In the genomic region with DNA sequence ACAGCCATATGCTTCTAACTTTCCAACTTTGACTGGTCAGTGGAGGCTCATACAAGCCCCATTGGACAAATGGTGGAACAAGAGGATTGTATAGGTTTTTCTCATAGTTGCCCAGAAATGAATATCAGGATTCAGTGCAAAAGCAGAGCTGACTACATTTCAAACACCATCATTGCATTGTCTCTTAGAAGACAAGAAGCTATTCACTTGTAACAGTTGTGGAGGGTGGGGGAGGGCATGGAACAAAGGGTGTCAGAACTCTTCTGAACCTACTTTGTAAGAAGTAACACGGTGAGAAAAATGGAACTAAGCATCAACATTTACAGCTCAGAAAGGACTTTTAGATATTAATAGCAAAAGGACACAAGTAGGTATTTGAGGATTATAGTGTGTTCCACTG, we compare ENCODE assay signal across 18 mouse cellular contexts.
"Had no signal": no experiment of that assay in that cellular context is flagged by ENCODE, and none has a peak within 500 bp of the region (broad histone marks: within the 10 kb centered on the region; RNA-seq: fewer than 3 reads in every experiment).

No protein-coding gene starts in this region.

- H3K27ac ChIP-seq: lung, embryonic 15.5 days; midbrain, embryonic 10.5 days; midbrain, embryonic 12.5 days; stomach, embryonic 15.5 days; stomach, postnatal 0 days had no signal

- DNase-seq: lung, adult 2 months; lung, postnatal 14 days; lung, postnatal 36 days; right cerebral cortex, adult 18-20 months; right cerebral cortex, postnatal 25 days; right cerebral cortex, postnatal 4 days; spleen, adult 18-20 months; thymus, adult 18-20 months; thymus, postnatal 14 days; thymus, postnatal 36 days had no signal

- H3K4me1 ChIP-seq: lung, embryonic 15.5 days; midbrain, embryonic 10.5 days; midbrain, embryonic 12.5 days; stomach, embryonic 15.5 days had no signal

- H3K4me3 ChIP-seq: lung, embryonic 15.5 days; midbrain, embryonic 10.5 days; midbrain, embryonic 12.5 days; myocyte; neural tube, embryonic 13.5 days; neural tube, embryonic 15.5 days; stomach, embryonic 15.5 days had no signal

- H3K27me3 ChIP-seq: lung, embryonic 15.5 days; midbrain, embryonic 12.5 days; neural tube, embryonic 13.5 days; neural tube, embryonic 15.5 days; stomach, embryonic 15.5 days had no signal
